Comparison of ENCODE assay signal across 9 mouse cellular contexts in the genomic region with DNA sequence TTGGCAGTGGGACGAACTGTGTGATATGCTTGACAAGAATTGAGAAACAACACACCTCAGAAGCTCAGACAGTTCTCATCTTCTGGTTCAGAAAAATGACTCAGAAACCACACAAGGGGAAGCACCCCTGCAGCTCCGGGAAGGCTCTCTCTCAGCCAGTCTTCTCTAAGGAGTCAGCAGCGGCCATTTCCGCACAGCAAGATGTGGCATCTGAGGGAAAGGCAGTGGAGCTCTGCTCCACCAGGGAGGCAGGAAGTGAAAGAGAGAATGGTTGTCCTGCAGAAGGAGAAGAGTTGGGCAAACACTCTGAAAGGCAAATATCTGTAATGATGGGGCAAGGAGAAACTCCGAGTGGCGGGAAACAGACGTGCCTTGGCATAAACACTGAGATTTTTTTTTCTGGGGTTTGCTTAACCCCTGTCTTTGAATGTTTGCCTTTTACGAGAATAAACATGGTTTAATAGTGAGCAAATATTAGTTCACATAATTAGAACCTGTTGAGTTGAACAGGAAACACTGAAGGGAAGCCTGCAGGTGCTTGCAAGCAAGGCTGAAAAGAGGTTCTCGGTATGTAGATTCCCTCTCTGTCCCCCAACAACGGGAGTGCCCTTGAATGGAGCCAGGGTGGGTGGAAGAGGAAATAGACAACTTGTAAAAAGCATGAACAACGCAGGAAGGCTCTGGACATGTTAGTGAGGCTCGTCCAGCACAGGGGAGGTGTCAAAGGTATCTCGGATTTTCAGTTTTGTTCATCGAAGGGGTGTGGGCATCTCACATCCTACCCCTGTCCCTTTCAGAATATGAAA.
DNase-seq lines count a peak whose midpoint lies in the region; ATAC-seq and TF ChIP-seq lines count a peak whose summit lies in the region.
"Had no signal": no experiment of that assay in that cellular context is flagged by ENCODE, and none has a peak within 500 bp of the region (broad histone marks: within the 10 kb centered on the region; RNA-seq: fewer than 3 reads in every experiment).

No protein-coding gene starts in this region.

- no peak overlapping the region for H3K4me2 ChIP-seq in heart, embryonic 12.5 days
- peak overlapping the region; percentile 51 for H3K4me2 ChIP-seq in kidney, postnatal 0 days (ENCODE audit: low read length)
- H3K4me2 ChIP-seq: neural tube, embryonic 12.5 days had no signal

- no peak for ATAC-seq in heart, embryonic 12.5 days (ENCODE audit: insufficient number of reproducible peaks, low FRiP score)
- ATAC-seq in CD4-positive, CD25-positive, alpha-beta regulatory T cell, adult 4 months: peak; percentile 82
- ATAC-seq in kidney, postnatal 0 days (replicated peaks; ENCODE audit: low FRiP score, low read depth): no peak

- no peak overlapping the region for H3K4me3 ChIP-seq in heart, embryonic 12.5 days
- peak overlapping the region; percentile 13; the same call in 1 of the 2 replicates for H3K4me3 ChIP-seq in kidney, postnatal 0 days (replicated peaks; ENCODE audit: low read depth, low read length)
- H3K4me3 ChIP-seq in thymus, adult 2 months (ENCODE audit: control insufficient read depth, insufficient read depth, low read length): peak overlapping the region; percentile 28
- H3K4me3 ChIP-seq: neural tube, embryonic 12.5 days had no signal

- no peak overlapping the region for H3K27ac ChIP-seq in heart, embryonic 12.5 days (ENCODE audit: poor library complexity, severe bottlenecking)
- peak overlapping the region; percentile 85 for H3K27ac ChIP-seq in kidney, postnatal 0 days
- peak overlapping the region; percentile 54 for H3K27ac ChIP-seq in thymus, adult 2 months (ENCODE audit: control insufficient read depth, insufficient read depth, low read length)
- H3K27ac ChIP-seq: neural tube, embryonic 12.5 days had no signal

- no peak for TF ChIP-seq POLR2A in thymus, adult 2 months (IDR thresholded peaks at IDR 0.05; ENCODE audit: control insufficient read depth, extremely low read depth, insufficient read depth, low read length, poor library complexity)

- no peaks in the 10 kb centered on the region for H3K36me3 ChIP-seq in heart, embryonic 12.5 days
- H3K36me3 ChIP-seq in kidney, postnatal 0 days (ENCODE audit: insufficient read depth, low read length): no peaks in the 10 kb centered on the region
- no peaks in the 10 kb centered on the region for H3K36me3 ChIP-seq in thymus, adult 2 months (ENCODE audit: control insufficient read depth, insufficient read depth, low read length)
- H3K36me3 ChIP-seq: neural tube, embryonic 12.5 days had no signal

- peak; percentile 98 for DNase-seq in heart, adult 11 months
- peak; percentile 66 for DNase-seq in heart, adult 8-10 months (ENCODE audit: low spot score)
- no peak for DNase-seq in kidney, postnatal 0 days (ENCODE audit: low spot score)
- peak; percentile 70 to 76 for DNase-seq in lung, postnatal 4 days
- peak; percentile 58 for DNase-seq in thymus, adult 2 months
- no peak for DNase-seq in cerebellum, postnatal 14 days

- 0 out of 2 replicates have a peak, but pooled peaks cover 3% of the 10 kb centered on the region for H3K9me3 ChIP-seq in heart, embryonic 12.5 days (replicated peaks)
- H3K9me3 ChIP-seq in kidney, postnatal 0 days (replicated peaks; ENCODE audit: low read length): no peaks in the 10 kb centered on the region
- H3K9me3 ChIP-seq: neural tube, embryonic 12.5 days had no signal

- H3K27me3 ChIP-seq in heart, embryonic 12.5 days (replicated peaks): no peaks in the 10 kb centered on the region
- no peaks in the 10 kb centered on the region for H3K27me3 ChIP-seq in kidney, postnatal 0 days (ENCODE audit: insufficient read depth, low read length)
- no peaks in the 10 kb centered on the region for H3K27me3 ChIP-seq in thymus, adult 2 months (ENCODE audit: control insufficient read depth, insufficient read depth, low read length)
- H3K27me3 ChIP-seq: neural tube, embryonic 12.5 days had no signal

- TF ChIP-seq CTCF in kidney, postnatal 0 days (IDR thresholded peaks at IDR 0.05; ENCODE audit: low read depth): no peak
- TF ChIP-seq CTCF in thymus, adult 2 months (IDR thresholded peaks at IDR 0.05; ENCODE audit: borderline replicate concordance, control insufficient read depth, extremely low read depth, insufficient read depth, low read length, poor library complexity): no peak

- no peak overlapping the region for H3K9ac ChIP-seq in heart, embryonic 12.5 days
- H3K9ac ChIP-seq in kidney, postnatal 0 days (ENCODE audit: low read depth, low read length): peak overlapping the region; percentile 31; the same call in 1 of the 2 replicates
- H3K9ac ChIP-seq: neural tube, embryonic 12.5 days had no signal

- WGBS in heart, embryonic 12.5 days: 57% methylated on average over 14 of the region's 14 CpGs
- 50% methylated on average over 14 of the region's 14 CpGs for WGBS in kidney, postnatal 0 days
- WGBS in thymus, adult 2 months: 11% methylated on average over 14 of the region's 14 CpGs

- peaks cover 25% of the 10 kb centered on the region for H3K4me1 ChIP-seq in heart, embryonic 12.5 days (replicated peaks)
- H3K4me1 ChIP-seq in kidney, postnatal 0 days (replicated peaks; ENCODE audit: insufficient read depth, low read length): peaks cover 22% of the 10 kb centered on the region
- peaks cover 21% of the 10 kb centered on the region for H3K4me1 ChIP-seq in thymus, adult 2 months (replicated peaks; ENCODE audit: control insufficient read depth, insufficient read depth, low read length)

Comparison
In these comparisons a context has a peak if more than half of its experiments do, and no peak if none do; other contexts are left out.
1. DNase-seq: peak in heart, adult 11 months (single experiment), heart, adult 8-10 months (single experiment), lung, postnatal 4 days (2 of 2) and thymus, adult 2 months (single experiment); none in kidney, postnatal 0 days (single experiment) and cerebellum, postnatal 14 days (0 of 2).